Mouse (Mus musculus) midbrain, embryonic 12.5 days (tissue): ENCODE results near the gene U2surp. TPM values are rescaled to one million over a fixed set of nuclear protein-coding genes. Genes with fewer than 3 reads are reported as not detected.
A peak's percentile ranks its signal among the peaks of the same experiment; 100 is the strongest.

Experiments
- ATAC-seq: fragments of 200-750 bp; cut with Nextera tagmentation; 2 replicates; pipeline ENCODE4 v1.8.0; 2017; ENCODE audit warnings: low read depth, moderate TSS enrichment, moderate library complexity; ENCODE audit not compliant: low FRiP score
- H3K27ac ChIP-seq: fragments of 300-500 bp; sonication (generic); replicated peaks from 2 replicates; pipeline ENCODE4 v1.5.1; 2016; ENCODE audit warnings: mild to moderate bottlenecking
- H3K27me3 ChIP-seq: fragments of 300-500 bp; sonication (generic); 2 replicates; pipeline ENCODE4 v1.6.1; 2016; ENCODE audit warnings: mild to moderate bottlenecking
- H3K36me3 ChIP-seq: fragments of 300-500 bp; sonication (generic); 2 replicates; pipeline ENCODE4 v1.6.1; 2016
- H3K4me1 ChIP-seq: fragments of 300-500 bp; sonication (generic); 2 replicates; pipeline ENCODE4 v1.6.1; 2016
- H3K4me2 ChIP-seq: fragments of 300-500 bp; sonication (generic); replicated peaks from 2 replicates; pipeline ENCODE4 v1.6.1; 2016; ENCODE audit warnings: mild to moderate bottlenecking, moderate library complexity
- H3K4me3 ChIP-seq: fragments of 300-500 bp; sonication (generic); 2 replicates; pipeline ENCODE4 v1.5.1; 2016; ENCODE audit warnings: mild to moderate bottlenecking
- H3K9ac ChIP-seq: fragments of 300-500 bp; sonication (generic); replicated peaks from 2 replicates; pipeline ENCODE4 v1.6.1; 2016; ENCODE audit warnings: mild to moderate bottlenecking, moderate library complexity
- H3K9me3 ChIP-seq: fragments of 300-500 bp; sonication (generic); 2 replicates; pipeline ENCODE4 v1.6.1; 2016; ENCODE audit warnings: mild to moderate bottlenecking
- WGBS: fragments of 180-500 bp; shearing (Covaris S2); methylation state at CpG from one replicate; pipeline ENCODE4 v1.1.7; 2016; 5-methylcytosine and 5-hydroxymethylcytosine counted together
- polyA plus RNA-seq: library from polyadenylated mRNA; unstranded; fragments of >200 nt; fragmentation: Nextera tagmentation; extraction: Ambion mirVana; gene quantifications from 2 replicates; pipeline ENCODE4 v1.2.1, GENCODE M21; 2016

U2surp gene
- polyA plus RNA-seq = 166 and 170 TPM in 2 replicates

- Histone ChIP-seq H3K4me1 (peaks cover 16% of the 10 kb centered on the region), H3K36me3 (no peaks in the 10 kb centered on the region), H3K9ac (peak within 1 kb of the TSS; percentile 92), H3K27ac (peak within 1 kb of the TSS; percentile 83), H3K9me3 (no peaks in the 10 kb centered on the region), H3K4me3 (peak within 1 kb of the TSS; percentile 98), H3K27me3 (no peaks in the 10 kb centered on the region), H3K4me2 (peak within 1 kb of the TSS; percentile 95)
- WGBS = under 1% methylated on average over 74 of the region's 74 CpGs
- peak; percentile 97 for ATAC-seq
Measured at GRCm38 (mm10) chr9:95511472-95512330, at the start of gene U2surp. Gene U2surp (minus strand): TSS chr9:95511996.

- Histone ChIP-seq H3K9ac (peak overlapping the region; percentile 73), H3K4me1 (peaks cover 13% of the 10 kb centered on the region), H3K4me3 (peak overlapping the region; percentile 67), H3K4me2 (peak overlapping the region; percentile 93), H3K27me3 (peaks cover 74% of the 10 kb centered on the region), H3K27ac (peak overlapping the region; percentile 42; the same call in 1 of the 2 replicates), H3K36me3 (no peaks in the 10 kb centered on the region), H3K9me3 (no peaks in the 10 kb centered on the region)
- ATAC-seq = peak; percentile 69
- WGBS = 16% methylated on average over 74 of the region's 78 CpGs
Measured at GRCm38 (mm10) chr9:95559936-95560735, 48.3 kb upstream of the U2surp start.

- H3K27me3 ChIP-seq = peaks cover 74% of the 10 kb centered on the region
- H3K4me1 ChIP-seq = peaks cover 13% of the 10 kb centered on the region
- under 1% methylated on average over 54 of the region's 118 CpGs for WGBS
Measured at GRCm38 (mm10) chr9:95559059-95559935, 47.5 kb upstream of the U2surp start, which contains the start of gene Paqr9. Gene Paqr9 (plus strand): TSS chr9:95559657.

GRCm38 (mm10) chr9:95558726-95559058, 46.9 kb upstream of the U2surp start:
- Histone ChIP-seq H3K4me3 (peak overlapping the region; percentile 67), H3K27me3 (peaks cover 68% of the 10 kb centered on the region), H3K4me2 (peak overlapping the region; percentile 93), H3K27ac (no peak overlapping the region), H3K9me3 (no peaks in the 10 kb centered on the region), H3K9ac (peak overlapping the region; percentile 73; the same call in 1 of the 2 replicates), H3K36me3 (no peaks in the 10 kb centered on the region), H3K4me1 (peaks cover 13% of the 10 kb centered on the region)
- ATAC-seq = no peak
- 11% methylated on average over 11 of the region's 11 CpGs for WGBS

More at GRCm38 (mm10) chr9:95559059-95559935, 47.5 kb upstream of the U2surp start, which contains the start of gene Paqr9:
- Histone ChIP-seq H3K36me3 (no peaks in the 10 kb centered on the region), H3K4me3 (peak within 1 kb of the TSS; percentile 67), H3K4me2 (peak within 1 kb of the TSS; percentile 93), H3K27ac (peak within 1 kb of the TSS; percentile 42; the same call in 1 of the 2 replicates), H3K9me3 (no peaks in the 10 kb centered on the region), H3K9ac (peak within 1 kb of the TSS; percentile 73)
- ATAC-seq = peak; percentile 70

GRCm38 (mm10) chr9:95557722-95558121, 45.9 kb upstream of the U2surp start:
- H3K27ac ChIP-seq = no peak overlapping the region
- H3K36me3 ChIP-seq = no peaks in the 10 kb centered on the region
- peaks cover 13% of the 10 kb centered on the region for H3K4me1 ChIP-seq
- no peaks in the 10 kb centered on the region for H3K9me3 ChIP-seq
- H3K27me3 ChIP-seq = peaks cover 61% of the 10 kb centered on the region
- H3K4me3 ChIP-seq = no peak overlapping the region
- WGBS = 67% methylated on average over 6 of the region's 6 CpGs
- no peak overlapping the region for H3K4me2 ChIP-seq
- no peak for ATAC-seq
- H3K9ac ChIP-seq = no peak overlapping the region

GRCm38 (mm10) chr9:95556067-95556512, 44.3 kb upstream of the U2surp start:
- Histone ChIP-seq H3K9ac (no peak overlapping the region), H3K4me3 (no peak overlapping the region), H3K4me1 (peaks cover 13% of the 10 kb centered on the region), H3K27me3 (peaks cover 47% of the 10 kb centered on the region), H3K36me3 (no peaks in the 10 kb centered on the region), H3K9me3 (no peaks in the 10 kb centered on the region), H3K4me2 (no peak overlapping the region), H3K27ac (no peak overlapping the region)
- WGBS = 89% methylated on average over 4 of the region's 4 CpGs
- ATAC-seq = no peak

GRCm38 (mm10) chr9:95555233-95555740, 43.5 kb upstream of the U2surp start:
- WGBS = 68% methylated on average over 5 of the region's 5 CpGs
- no peak overlapping the region for H3K4me2 ChIP-seq
- no peak overlapping the region for H3K27ac ChIP-seq
- no peaks in the 10 kb centered on the region for H3K36me3 ChIP-seq
- no peak for ATAC-seq
- H3K9me3 ChIP-seq = no peaks in the 10 kb centered on the region
- peaks cover 39% of the 10 kb centered on the region for H3K27me3 ChIP-seq
- no peak overlapping the region for H3K9ac ChIP-seq
- H3K4me3 ChIP-seq = no peak overlapping the region
- H3K4me1 ChIP-seq = peaks cover 10% of the 10 kb centered on the region

- Histone ChIP-seq H3K4me1 (0 out of 2 replicates have a peak, but pooled peaks cover 5% of the 10 kb centered on the region), H3K27ac (no peak overlapping the region), H3K9me3 (no peaks in the 10 kb centered on the region), H3K4me3 (no peak overlapping the region), H3K4me2 (no peak overlapping the region), H3K9ac (no peak overlapping the region), H3K27me3 (peaks cover 31% of the 10 kb centered on the region), H3K36me3 (no peaks in the 10 kb centered on the region)
- 83% methylated on average over 18 of the region's 18 CpGs for WGBS
- ATAC-seq = no peak
Measured at GRCm38 (mm10) chr9:95554231-95555221, 42.7 kb upstream of the U2surp start.

- Histone ChIP-seq H3K4me2 (no peak overlapping the region), H3K9ac (no peak overlapping the region), H3K27ac (no peak overlapping the region), H3K4me1 (no peaks in the 10 kb centered on the region), H3K4me3 (no peak overlapping the region), H3K9me3 (no peaks in the 10 kb centered on the region), H3K27me3 (peaks cover 10% of the 10 kb centered on the region), H3K36me3 (no peaks in the 10 kb centered on the region)
- no peak for ATAC-seq
- WGBS = 75% methylated on average over 10 of the region's 10 CpGs
Measured at GRCm38 (mm10) chr9:95552175-95552705, 40.4 kb upstream of the U2surp start.
